Mouse (Mus musculus): Measurements from ENCODE around the gene Gm20908. TPM values are rescaled to one million over a fixed set of nuclear protein-coding genes. Genes with fewer than 3 reads are reported as not detected.

Gm20908 gene
- not detected in 2 replicates for polyA plus RNA-seq (2015; fragmentation: Nextera tagmentation; extraction: Ambion mirVana)

GRCm38 (mm10) chrY:64472966-64473365 is at the start of gene Gm20908:
Gm20908 (plus strand) TSS chrY:64473266.

